Mouse (Mus musculus) heart, postnatal 0 days (tissue): Measurements from ENCODE around the gene Pde4a.

ENCODE experiments used
- CTCF ChIP-seq: IDR thresholded peaks from 2 replicates; pipeline ENCODE4 v1.5.1; 2016; ENCODE audit warnings: antibody characterized with exemption, control low read depth, low read depth
- EP300 ChIP-seq: IDR thresholded peaks from 2 replicates; pipeline ENCODE4 v1.6.1; 2016; ENCODE audit warnings: antibody characterized with exemption, low read depth

DNA sequence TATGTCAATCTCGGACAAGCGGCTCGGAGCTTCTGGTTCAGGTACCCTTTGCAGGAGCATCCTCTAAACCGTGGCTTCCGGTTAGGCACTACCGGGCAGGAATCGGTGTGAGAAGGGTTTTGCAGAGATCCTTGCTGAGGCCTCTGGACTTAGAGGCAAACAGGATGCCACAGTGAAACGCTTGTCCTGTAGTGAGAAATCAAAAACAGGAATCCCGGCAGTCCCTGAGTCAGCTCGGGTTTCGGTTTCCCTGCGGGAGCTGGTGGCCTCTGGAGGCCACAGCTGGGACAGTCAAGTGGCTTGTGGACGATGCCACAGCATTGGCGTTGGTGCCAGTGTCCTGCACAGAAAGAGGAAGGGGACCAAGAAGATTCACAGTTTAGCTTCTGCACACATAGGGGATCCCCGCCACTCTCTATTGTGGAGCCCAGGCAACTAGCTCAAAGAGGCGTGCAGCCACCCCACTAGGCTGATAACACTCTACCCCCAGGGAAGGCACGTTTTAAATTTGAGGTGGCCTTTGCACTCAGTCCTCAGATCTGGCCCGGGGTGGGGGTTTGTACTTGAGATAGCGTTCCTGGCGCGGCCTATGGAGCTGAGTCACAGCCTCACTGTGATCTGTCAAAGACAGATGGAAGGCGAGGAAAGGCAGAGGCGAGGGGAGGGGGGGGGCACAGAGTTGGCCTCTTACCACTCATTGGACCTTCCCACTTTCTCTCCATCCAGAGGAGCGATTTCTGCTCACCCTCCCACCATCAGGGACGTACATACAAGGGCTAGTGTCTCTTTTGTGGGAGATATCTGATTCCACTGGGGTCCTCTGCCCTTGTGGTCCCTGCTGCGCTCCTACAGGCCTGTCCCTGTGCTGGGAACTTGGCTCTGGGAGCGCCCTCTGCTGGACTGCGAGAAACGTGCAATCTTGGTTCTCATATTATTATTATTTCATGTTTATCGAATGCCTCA is 2.9 kb downstream of the Pde4a start:
- TF ChIP-seq CTCF (peak; percentile 88), EP300 (peak; percentile 63)
